In the genomic region with DNA sequence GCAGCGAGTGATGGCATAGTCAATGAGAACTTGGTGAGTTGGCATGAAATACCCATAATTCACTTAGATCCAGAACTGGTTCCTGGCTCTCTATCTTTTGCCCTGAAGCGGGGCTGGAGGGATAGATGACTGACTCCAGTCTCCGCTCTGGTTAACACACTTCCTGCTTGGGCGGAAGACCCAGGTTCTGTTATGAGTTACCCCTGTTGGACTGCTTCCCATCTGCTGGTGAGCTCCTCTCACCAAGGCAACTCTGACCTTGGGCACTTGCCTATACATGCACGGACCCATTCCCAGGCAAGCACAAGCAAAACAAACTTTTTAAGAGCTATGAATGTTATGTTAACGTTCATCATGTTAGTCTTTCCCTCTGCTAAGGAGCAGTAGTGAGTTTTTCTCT, we compare ENCODE assay signal across 8 mouse cellular contexts. TPM values are rescaled to one million over a fixed set of nuclear protein-coding genes. Genes with fewer than 3 reads are reported as not detected.
A peak's percentile ranks its signal among the peaks of the same experiment; 100 is the strongest.
DNase-seq lines count a peak whose midpoint lies in the region; ATAC-seq lines count a peak whose summit lies in the region.

No protein-coding gene starts in this region.

- DNase-seq in adrenal gland, postnatal 10 days, result peak; percentile 46
- DNase-seq in adrenal gland, postnatal 4 days (ENCODE audit: low spot score in 2 of 2), result no peak
- peak; percentile 62 for DNase-seq in 3T3-L1 (ENCODE audit: low read depth, low spot score)
- peak; percentile 42 for DNase-seq in embryonic facial prominence, embryonic 11.5 days (ENCODE audit: low spot score)
- peak; percentile 37 to 70 for DNase-seq in spleen, postnatal 4 days (ENCODE audit: low spot score in 2 of 2)
- no peak for DNase-seq in cerebellum, postnatal 4 days (ENCODE audit: low spot score in 2 of 2)
- DNase-seq in layer of hippocampus, adult 11-12 months (ENCODE audit: low spot score), result no peak

- H3K4me1 ChIP-seq in embryonic facial prominence, embryonic 11.5 days (ENCODE audit: control insufficient read depth, insufficient read depth, low read length), result no peaks in the 10 kb centered on the region; the same call in 1 of the 2 replicates
- H3K4me1 ChIP-seq in limb, embryonic 13.5 days, result peaks cover 55% of the 10 kb centered on the region

- 0 out of 2 replicates have a peak overlapping the region, but pooled peaks have one; percentile 13 for H3K27ac ChIP-seq in embryonic facial prominence, embryonic 11.5 days (replicated peaks; ENCODE audit: low read depth, low read length)
- peak overlapping the region; percentile 86 for H3K27ac ChIP-seq in limb, embryonic 13.5 days

- ATAC-seq in embryonic facial prominence, embryonic 11.5 days (replicated peaks; ENCODE audit: insufficient number of reproducible peaks, low FRiP score, low TSS enrichment, low read depth), result no peak
- ATAC-seq in limb, embryonic 13.5 days (ENCODE audit: low FRiP score, low read depth), result no peak

- H3K9ac ChIP-seq in embryonic facial prominence, embryonic 11.5 days (replicated peaks; ENCODE audit: low read length), result peak overlapping the region; percentile 97
- peak overlapping the region; percentile 85 for H3K9ac ChIP-seq in limb, embryonic 13.5 days

- peak overlapping the region; percentile 82 for H3K4me2 ChIP-seq in embryonic facial prominence, embryonic 11.5 days (ENCODE audit: low read depth, low read length)
- H3K4me2 ChIP-seq in limb, embryonic 13.5 days (replicated peaks), result peak overlapping the region; percentile 89

- peak overlapping the region; percentile 93 for H3K4me3 ChIP-seq in embryonic facial prominence, embryonic 11.5 days (ENCODE audit: low read depth, low read length)
- peak overlapping the region; percentile 91 for H3K4me3 ChIP-seq in limb, embryonic 13.5 days

- H3K36me3 ChIP-seq in embryonic facial prominence, embryonic 11.5 days (replicated peaks; ENCODE audit: control insufficient read depth, insufficient read depth, low read depth, low read length), result peaks cover 14% of the 10 kb centered on the region
- H3K36me3 ChIP-seq in limb, embryonic 13.5 days, result peaks cover 32% of the 10 kb centered on the region

- WGBS in embryonic facial prominence, embryonic 11.5 days, result 24% methylated on average over 6 of the region's 6 CpGs
- 18% methylated on average over 6 of the region's 6 CpGs for WGBS in limb, embryonic 13.5 days

- H3K27me3 ChIP-seq in embryonic facial prominence, embryonic 11.5 days (ENCODE audit: control insufficient read depth, insufficient read depth, low read length), result no peaks in the 10 kb centered on the region
- H3K27me3 ChIP-seq in limb, embryonic 13.5 days, result no peaks in the 10 kb centered on the region

- H3K9me3 ChIP-seq in embryonic facial prominence, embryonic 11.5 days (replicated peaks; ENCODE audit: control insufficient read depth, low read length), result no peaks in the 10 kb centered on the region
- H3K9me3 ChIP-seq in limb, embryonic 13.5 days, result no peaks in the 10 kb centered on the region

RNA-seq across cellular contexts. Expression of a gene that starts 1.4 kb away (rescaled TPM):
- 10 to 100 TPM; 43.7 to 50.5 TPM for total RNA-seq in adrenal gland, postnatal 10 days (2021)
- total RNA-seq in adrenal gland, postnatal 4 days (2021), result 10 to 100 TPM; 75.1 to 95.2 TPM
- 364 and 431 TPM in 2 replicates for polyA plus RNA-seq in embryonic facial prominence, embryonic 11.5 days (2014; fragmentation: Nextera tagmentation; extraction: Ambion mirVana)
- 235 TPM in 2 replicates for polyA plus RNA-seq in limb, embryonic 13.5 days (2015; fragmentation: Nextera tagmentation; extraction: Ambion mirVana)

RNA-seq across cellular contexts. Expression of a gene that starts 27.8 kb away (rescaled TPM):
- total RNA-seq in adrenal gland, postnatal 10 days (2021), result 1 to 10 TPM; 2.7 to 4.4 TPM
- 10 to 100 TPM in 1 of 2 experiments, 1 to 10 TPM in 1; 3.0 to 12.8 TPM for total RNA-seq in adrenal gland, postnatal 4 days (2021)
- 0.94 and 1.4 TPM in 2 replicates for polyA plus RNA-seq in embryonic facial prominence, embryonic 11.5 days (2014; fragmentation: Nextera tagmentation; extraction: Ambion mirVana)
- polyA plus RNA-seq in limb, embryonic 13.5 days (2015; fragmentation: Nextera tagmentation; extraction: Ambion mirVana), result 3.2 and 4.4 TPM in 2 replicates

RNA-seq across cellular contexts. Expression of a gene that starts 58.3 kb away (rescaled TPM):
- 10 to 100 TPM; 20.5 to 21.4 TPM for total RNA-seq in adrenal gland, postnatal 10 days (2021)
- total RNA-seq in adrenal gland, postnatal 4 days (2021), result 10 to 100 TPM; 30.7 TPM
- 10.4 and 12.8 TPM in 2 replicates for polyA plus RNA-seq in embryonic facial prominence, embryonic 11.5 days (2014; fragmentation: Nextera tagmentation; extraction: Ambion mirVana)
- polyA plus RNA-seq in limb, embryonic 13.5 days (2015; fragmentation: Nextera tagmentation; extraction: Ambion mirVana), result 12.4 and 13.1 TPM in 2 replicates

Comparison
In these comparisons a context has a peak if more than half of its experiments do, and no peak if none do; other contexts are left out.
1. DNase-seq: peak in adrenal gland, postnatal 10 days (single experiment), 3T3-L1 (single experiment), embryonic facial prominence, embryonic 11.5 days (single experiment) and spleen, postnatal 4 days (2 of 2); none in adrenal gland, postnatal 4 days (0 of 2), cerebellum, postnatal 4 days (0 of 2) and layer of hippocampus, adult 11-12 months (single experiment).